Comparison of ENCODE assay signal across 8 mouse cellular contexts in the genomic region with DNA sequence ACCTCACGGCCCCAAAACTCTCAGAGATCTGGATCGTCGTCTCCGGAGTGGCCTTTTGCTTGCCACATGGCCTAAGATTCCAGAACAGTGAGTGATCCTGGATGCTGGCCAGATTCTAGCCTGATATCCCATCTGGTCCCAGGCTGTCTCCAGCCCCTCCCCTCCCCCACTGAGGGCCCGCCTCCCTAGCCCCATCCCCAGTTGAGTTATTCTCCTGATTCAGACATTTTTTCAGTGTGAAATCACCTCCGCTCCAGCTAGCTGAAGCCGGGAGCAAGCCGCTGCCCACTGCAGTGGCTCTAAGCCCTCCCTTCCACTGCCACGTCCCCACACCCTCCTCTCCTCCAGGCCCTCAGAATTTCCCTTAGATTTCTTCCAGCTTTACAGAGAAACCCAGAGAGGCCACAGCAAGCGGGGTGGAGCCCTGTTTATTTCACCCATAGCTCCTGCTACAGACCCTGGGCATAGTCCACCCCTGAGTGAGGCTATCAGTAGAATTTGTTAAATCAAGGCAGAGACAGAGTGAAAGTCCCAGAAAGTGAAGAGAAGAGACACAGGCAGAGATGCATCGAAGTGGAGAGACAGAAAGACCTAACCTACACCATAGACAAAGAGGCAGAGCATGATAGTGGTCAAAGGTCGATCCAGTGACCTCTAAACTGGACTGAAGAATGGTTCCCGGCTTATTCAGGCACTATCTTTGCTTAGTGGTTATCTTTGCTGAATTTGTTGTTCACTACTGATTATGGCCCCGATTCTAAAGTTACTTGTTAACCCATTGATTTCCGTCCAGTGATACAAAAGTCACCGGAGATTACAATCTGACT. TPM values are rescaled to one million over a fixed set of nuclear protein-coding genes. Genes with fewer than 3 reads are reported as not detected.
DNase-seq lines count a peak whose midpoint lies in the region; ATAC-seq and TF ChIP-seq lines count a peak whose summit lies in the region.

No protein-coding gene starts in this region.

- H3K9ac ChIP-seq in forebrain, embryonic 16.5 days (replicated peaks; ENCODE audit: low read depth, low read length): no peak overlapping the region
- H3K9ac ChIP-seq in hindbrain, embryonic 11.5 days (ENCODE audit: low read depth, low read length): no peak overlapping the region
- H3K9ac ChIP-seq in limb, embryonic 15.5 days: no peak overlapping the region

- no peaks in the 10 kb centered on the region for H3K79me2 ChIP-seq in myocyte (ENCODE audit: control insufficient read depth, insufficient read depth)

- no peak overlapping the region for H3K4me3 ChIP-seq in forebrain, embryonic 16.5 days (replicated peaks; ENCODE audit: low read length)
- no peak overlapping the region for H3K4me3 ChIP-seq in hindbrain, embryonic 11.5 days (ENCODE audit: low read depth, low read length)
- H3K4me3 ChIP-seq in limb, embryonic 15.5 days: no peak overlapping the region
- no peak overlapping the region for H3K4me3 ChIP-seq in myocyte

- DNase-seq in ES-CJ7 (ENCODE audit: low read depth, low spot score): peak; percentile 57
- peak; percentile 64 to 66 for DNase-seq in cerebellum, adult 18-20 months
- peak; percentile 81 for DNase-seq in hindbrain, embryonic 11.5 days (ENCODE audit: low spot score)
- no peak for DNase-seq in T-cell, adult 2 months (ENCODE audit: low spot score)
- no peak for DNase-seq in layer of hippocampus, adult 11-12 months (ENCODE audit: low spot score)

- peak; percentile 86 for ATAC-seq in forebrain, embryonic 16.5 days
- ATAC-seq in hindbrain, embryonic 11.5 days (ENCODE audit: low FRiP score): peak; percentile 38
- ATAC-seq in limb, embryonic 15.5 days (ENCODE audit: insufficient number of reproducible peaks, low FRiP score, low TSS enrichment, low read depth): peak; percentile 94

- no peak overlapping the region for H3ac ChIP-seq in myocyte (ENCODE audit: control insufficient read depth, insufficient read length)

- H3K4me2 ChIP-seq in forebrain, embryonic 16.5 days (ENCODE audit: low read length): peak overlapping the region; percentile 25; the same call in 1 of the 2 replicates
- H3K4me2 ChIP-seq in hindbrain, embryonic 11.5 days (replicated peaks; ENCODE audit: low read depth, low read length): no peak overlapping the region
- 0 out of 2 replicates have a peak overlapping the region, but pooled peaks have one; percentile 14 for H3K4me2 ChIP-seq in limb, embryonic 15.5 days
- peak overlapping the region; percentile 63 for H3K4me2 ChIP-seq in myocyte (ENCODE audit: low read depth)

- no peaks in the 10 kb centered on the region for H3K27me3 ChIP-seq in forebrain, embryonic 16.5 days (replicated peaks; ENCODE audit: control insufficient read depth, insufficient read depth, low read length)
- H3K27me3 ChIP-seq in hindbrain, embryonic 11.5 days (ENCODE audit: control insufficient read depth, insufficient read depth, low read length): no peaks in the 10 kb centered on the region
- no peaks in the 10 kb centered on the region for H3K27me3 ChIP-seq in limb, embryonic 15.5 days
- no peaks in the 10 kb centered on the region for H3K27me3 ChIP-seq in myocyte (ENCODE audit: control insufficient read depth, insufficient read depth, insufficient read length)

- WGBS in forebrain, embryonic 16.5 days: 33% methylated on average over 16 of the region's 16 CpGs
- WGBS in hindbrain, embryonic 11.5 days: 37% methylated on average over 16 of the region's 16 CpGs
- WGBS in limb, embryonic 15.5 days: 28% methylated on average over 16 of the region's 16 CpGs

- H3K4me1 ChIP-seq in forebrain, embryonic 16.5 days (replicated peaks; ENCODE audit: control insufficient read depth, insufficient read depth, low read length): peaks cover 18% of the 10 kb centered on the region
- peaks cover 11% of the 10 kb centered on the region; the same call in 1 of the 2 replicates for H3K4me1 ChIP-seq in hindbrain, embryonic 11.5 days (replicated peaks; ENCODE audit: control insufficient read depth, insufficient read depth, low read length)
- H3K4me1 ChIP-seq in limb, embryonic 15.5 days: peaks cover 46% of the 10 kb centered on the region

- no peaks in the 10 kb centered on the region for H3K9me3 ChIP-seq in forebrain, embryonic 16.5 days (ENCODE audit: control insufficient read depth, low read length)
- H3K9me3 ChIP-seq in hindbrain, embryonic 11.5 days (ENCODE audit: control insufficient read depth, low read length): no peaks in the 10 kb centered on the region
- H3K9me3 ChIP-seq in limb, embryonic 15.5 days: no peaks in the 10 kb centered on the region

- H3K36me3 ChIP-seq in forebrain, embryonic 16.5 days (ENCODE audit: control insufficient read depth, insufficient read depth): no peaks in the 10 kb centered on the region
- H3K36me3 ChIP-seq in hindbrain, embryonic 11.5 days (ENCODE audit: control insufficient read depth, insufficient read depth, low read length): no peaks in the 10 kb centered on the region
- no peaks in the 10 kb centered on the region for H3K36me3 ChIP-seq in limb, embryonic 15.5 days
- H3K36me3 ChIP-seq in myocyte (ENCODE audit: control insufficient read depth, insufficient read depth): no peaks in the 10 kb centered on the region

- H3K27ac ChIP-seq in forebrain, embryonic 16.5 days (ENCODE audit: low read length): 0 out of 2 replicates have a peak overlapping the region, but pooled peaks have one; percentile 12
- H3K27ac ChIP-seq in hindbrain, embryonic 11.5 days (ENCODE audit: low read depth, low read length): peak overlapping the region; percentile 51; the same call in 1 of the 2 replicates
- H3K27ac ChIP-seq in limb, embryonic 15.5 days: peak overlapping the region; percentile 96

- peak; percentile 66 for TF ChIP-seq POLR2A in myocyte (IDR thresholded peaks at IDR 0.05; ENCODE audit: insufficient read length, low read depth)

TF ChIP-seq in myocyte, 11 proteins besides CTCF, POLR2A, EP300 and RAD21:
- TF ChIP-seq POLR2AphosphoS2 (IDR thresholded peaks at IDR 0.05; ENCODE audit: insufficient read length, low read depth) (peak; percentile 76), USF1 (IDR thresholded peaks at IDR 0.05; ENCODE audit: low read depth) (peak; percentile 79), SRF (IDR thresholded peaks at IDR 0.05; ENCODE audit: control insufficient read depth, insufficient read length, low read depth) (no peak), MAX (IDR thresholded peaks at IDR 0.05; ENCODE audit: low read depth) (peak; percentile 83), CEBPB (IDR thresholded peaks at IDR 0.05; ENCODE audit: insufficient read depth, poor library complexity, severe bottlenecking) (no peak), E2F4 (IDR thresholded peaks at IDR 0.05; ENCODE audit: insufficient read depth) (no peak), MYOG (IDR thresholded peaks at IDR 0.05; ENCODE audit: control insufficient read depth in 1 of 3, insufficient read depth in 1 of 3, insufficient read length in 2 of 3, low read depth in 2 of 3) (no peak), MYOD1 (IDR thresholded peaks at IDR 0.05; ENCODE audit: control insufficient read depth in 1 of 3, insufficient read length in 2 of 3, low read depth in 2 of 3) (peak in 1 of 3 experiments; percentile 33), TCF12 (IDR thresholded peaks at IDR 0.05; ENCODE audit: insufficient read depth, poor library complexity, severe bottlenecking) (peak; percentile 40)

RNA-seq across cellular contexts. Expression of gene Sparc, which starts 5.4 kb away (rescaled TPM):
- polyA plus RNA-seq in forebrain, embryonic 16.5 days (2015; fragmentation: Nextera tagmentation; extraction: Ambion mirVana): 316 and 452 TPM in 2 replicates
- polyA plus RNA-seq in hindbrain, embryonic 11.5 days (2014; fragmentation: Nextera tagmentation; extraction: Ambion mirVana): 528 and 573 TPM in 2 replicates
- 3,190 and 4,050 TPM in 2 replicates for polyA plus RNA-seq in limb, embryonic 15.5 days (2015; fragmentation: Nextera tagmentation; extraction: Ambion mirVana)
- 1,961 TPM for polyA plus RNA-seq in myocyte (2012; fragmentation: generic; extraction: Trizol)

RNA-seq across cellular contexts. Expression of gene Atox1, which starts 32.6 kb away (rescaled TPM):
- 218 and 221 TPM in 2 replicates for polyA plus RNA-seq in forebrain, embryonic 16.5 days (2015; fragmentation: Nextera tagmentation; extraction: Ambion mirVana)
- polyA plus RNA-seq in hindbrain, embryonic 11.5 days (2014; fragmentation: Nextera tagmentation; extraction: Ambion mirVana): 248 and 262 TPM in 2 replicates
- polyA plus RNA-seq in limb, embryonic 15.5 days (2015; fragmentation: Nextera tagmentation; extraction: Ambion mirVana): 448 and 491 TPM in 2 replicates
- polyA plus RNA-seq in myocyte (2012; fragmentation: generic; extraction: Trizol): 264 TPM

RNA-seq across cellular contexts. Expression of gene G3bp1, which starts 41.1 kb away (rescaled TPM):
- 144 and 158 TPM in 2 replicates for polyA plus RNA-seq in forebrain, embryonic 16.5 days (2015; fragmentation: Nextera tagmentation; extraction: Ambion mirVana)
- 199 and 220 TPM in 2 replicates for polyA plus RNA-seq in hindbrain, embryonic 11.5 days (2014; fragmentation: Nextera tagmentation; extraction: Ambion mirVana)
- 153 and 158 TPM in 2 replicates for polyA plus RNA-seq in limb, embryonic 15.5 days (2015; fragmentation: Nextera tagmentation; extraction: Ambion mirVana)
- polyA plus RNA-seq in myocyte (2012; fragmentation: generic; extraction: Trizol): 52.2 TPM

Comparison
In these comparisons a context has a peak if more than half of its experiments do, and no peak if none do; other contexts are left out.
1. DNase-seq: peak in ES-CJ7 (single experiment), cerebellum, adult 18-20 months (2 of 2) and hindbrain, embryonic 11.5 days (single experiment); none in T-cell, adult 2 months (single experiment) and layer of hippocampus, adult 11-12 months (single experiment).
2. ATAC-seq: peak in every context shown above with its lines; median percentile 94 in limb, embryonic 15.5 days; 86 in forebrain, embryonic 16.5 days; 38 in hindbrain, embryonic 11.5 days.
3. H3K27ac ChIP-seq: peak in every context shown above with its lines; median percentile 96 in limb, embryonic 15.5 days; 51 in hindbrain, embryonic 11.5 days; 12 in forebrain, embryonic 16.5 days.